Mouse (Mus musculus) WW6 (cell line): ENCODE measurements around the gene Rsg1.

Source experiments
- DNase-seq: peaks from one replicate; pipeline ENCODE4 v3.0.0-alpha.2; 2013; ENCODE audit warnings: low read depth, low spot score

Gene Rsg1

DNA sequence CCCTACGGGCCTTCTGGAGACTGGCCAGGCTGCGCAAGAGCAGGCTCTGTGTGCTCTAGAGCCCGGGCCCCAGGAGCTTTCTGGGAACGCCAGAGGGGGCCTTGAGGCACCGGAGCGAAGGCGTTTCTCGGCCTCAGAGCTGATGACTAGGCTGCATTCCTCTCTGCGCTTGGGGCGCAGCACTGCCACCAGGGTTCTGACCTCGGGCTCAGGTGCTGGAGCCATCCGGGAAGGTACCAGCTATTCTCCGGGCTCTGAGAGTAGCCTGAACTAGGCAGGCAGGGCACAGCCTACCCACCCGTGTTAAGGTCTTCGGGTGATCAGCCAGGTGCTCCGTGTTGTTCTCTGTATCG is 33.2 kb downstream of the Rsg1 start:
- no peak for DNase-seq

DNA sequence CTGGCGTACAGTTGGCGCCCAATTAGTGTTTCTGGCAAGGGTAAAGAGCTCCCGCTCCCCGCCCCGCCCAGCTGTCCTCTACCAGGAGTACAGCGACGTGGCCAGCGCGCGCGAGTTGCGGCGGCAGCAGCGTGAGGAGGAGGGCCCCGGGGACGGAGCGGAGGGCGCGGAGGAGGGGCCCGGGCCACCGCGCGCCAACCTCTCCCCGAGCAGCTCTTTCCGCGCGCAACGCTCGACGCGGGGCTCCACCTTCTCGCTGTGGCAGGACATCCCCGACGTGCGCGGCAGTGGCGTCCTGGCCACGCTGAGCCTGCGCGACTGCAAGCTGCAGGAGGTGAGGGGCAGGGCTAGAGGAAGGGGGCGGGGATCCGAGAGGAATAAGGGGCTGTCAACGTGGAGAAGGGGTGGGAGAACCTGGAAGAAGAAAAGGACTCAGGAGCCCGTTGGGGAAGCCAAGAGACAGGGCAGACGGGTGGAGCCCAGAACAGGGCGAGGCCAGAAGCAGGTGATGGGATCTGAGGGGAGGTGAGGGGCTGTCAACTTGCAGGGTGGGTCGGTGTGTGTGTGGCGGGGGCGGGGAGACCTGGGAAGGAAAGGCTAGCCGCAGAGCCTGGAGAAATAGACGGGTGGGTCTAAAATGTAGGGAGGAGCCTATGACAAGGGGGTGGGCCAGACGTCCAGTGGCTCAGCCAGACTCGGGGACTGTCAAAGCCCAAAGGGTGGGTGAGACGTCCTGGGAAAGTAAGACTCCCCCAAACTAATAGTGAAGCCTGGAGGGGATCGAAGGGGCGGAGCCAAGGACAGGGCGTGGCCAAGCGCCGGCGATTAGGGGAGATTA is 34.2 kb downstream of the Rsg1 start:
- no peak for DNase-seq

DNA sequence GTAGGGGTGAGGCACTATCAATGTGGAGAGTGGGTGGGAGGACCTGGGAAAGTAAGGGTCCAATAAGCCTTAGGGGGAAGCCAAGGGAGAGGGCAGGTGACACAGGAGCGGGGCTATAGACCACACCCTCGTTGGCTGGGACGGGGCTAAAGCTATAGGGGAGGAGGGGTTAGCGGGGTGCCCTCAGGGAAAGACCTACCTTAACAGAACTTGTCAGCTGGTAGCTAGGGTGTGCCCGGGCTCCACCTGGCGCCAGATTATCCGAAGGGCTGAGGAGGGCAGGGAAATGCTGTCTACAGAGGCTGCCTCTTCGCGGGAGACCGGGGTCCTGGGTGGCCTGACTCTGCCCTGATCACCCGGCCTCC is 34.8 kb downstream of the Rsg1 start:
- DNase-seq = no peak

DNA sequence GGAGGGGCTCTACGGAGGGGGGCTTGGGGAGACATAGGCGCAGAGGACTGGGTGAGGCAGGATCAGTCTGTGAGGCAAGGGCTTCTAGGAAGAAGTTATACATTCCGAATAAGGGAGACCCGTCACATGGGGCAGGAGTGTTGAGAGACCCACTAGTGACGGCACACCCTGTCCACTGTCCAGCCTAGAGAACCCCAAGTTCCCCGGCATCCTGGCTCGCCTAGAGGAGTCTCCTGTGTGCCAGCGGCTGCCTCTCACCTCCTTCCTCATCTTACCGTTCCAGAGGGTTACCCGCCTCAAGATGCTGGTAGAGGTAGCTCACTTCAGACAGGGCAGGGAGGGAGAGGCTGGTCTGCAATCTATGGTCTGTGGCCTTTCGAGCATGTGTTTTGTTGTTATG is 35.6 kb downstream of the Rsg1 start:
- DNase-seq = no peak

DNA sequence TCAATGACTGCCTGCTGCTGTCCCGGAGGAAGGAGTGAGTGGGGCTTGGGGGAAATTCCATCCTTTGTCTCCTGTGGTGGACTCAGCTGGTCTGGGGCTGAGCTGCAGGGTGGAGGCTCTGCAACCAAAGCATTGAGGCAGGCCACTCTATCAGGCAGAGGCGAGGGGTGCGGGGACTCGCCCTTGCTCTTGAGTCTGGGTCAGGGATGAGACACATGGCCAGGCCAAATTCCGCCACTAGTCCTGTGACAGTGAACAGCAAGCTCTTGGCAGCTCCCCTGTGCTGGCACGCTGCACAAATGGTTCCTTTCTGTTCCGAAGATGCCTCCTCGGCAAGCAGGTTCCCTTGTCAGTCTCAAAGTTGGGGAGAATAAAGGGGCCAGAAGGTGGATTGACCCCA is 37.3 kb downstream of the Rsg1 start:
- no peak for DNase-seq

DNA sequence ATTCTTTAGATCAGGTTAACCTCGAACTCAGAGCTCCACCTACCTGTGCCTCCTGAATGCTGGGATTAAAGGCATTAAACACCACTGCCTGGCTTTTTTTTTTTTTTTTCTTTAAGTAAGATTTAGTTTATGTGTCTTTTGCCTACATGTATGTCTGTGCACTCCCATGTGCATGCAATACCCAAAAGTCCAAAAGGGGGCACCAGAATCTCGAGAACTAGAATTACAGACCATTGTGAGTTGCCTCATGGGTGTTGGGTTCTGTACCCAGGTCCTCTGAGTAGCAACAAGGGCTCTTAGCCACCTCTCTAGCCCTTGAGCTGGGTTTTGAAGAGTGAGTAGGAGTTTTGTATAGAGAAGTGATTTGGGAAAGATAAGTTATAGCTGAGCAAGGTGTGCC is 38.9 kb downstream of the Rsg1 start:
- DNase-seq = no peak

DNA sequence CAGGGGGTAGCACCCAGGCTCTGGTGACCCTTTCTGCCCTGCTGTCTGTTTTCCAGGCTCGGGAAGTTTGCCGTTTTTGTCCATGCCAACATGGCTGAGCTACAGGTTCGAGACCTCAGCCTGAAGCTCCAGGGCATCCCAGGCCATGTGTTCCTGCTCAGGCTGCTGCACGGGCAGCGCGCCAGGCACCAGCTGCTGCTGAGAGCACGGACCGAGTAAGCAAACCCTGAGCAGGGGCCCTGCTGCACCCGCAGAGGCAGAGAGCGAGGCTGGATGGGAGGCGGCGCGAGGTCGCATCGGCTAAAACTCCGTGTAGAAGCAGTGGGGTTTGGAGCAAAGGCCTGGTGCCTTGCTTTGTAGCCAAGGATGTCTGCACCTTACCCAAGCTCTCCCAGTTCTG is 40.5 kb downstream of the Rsg1 start:
- DNase-seq = no peak

DNA sequence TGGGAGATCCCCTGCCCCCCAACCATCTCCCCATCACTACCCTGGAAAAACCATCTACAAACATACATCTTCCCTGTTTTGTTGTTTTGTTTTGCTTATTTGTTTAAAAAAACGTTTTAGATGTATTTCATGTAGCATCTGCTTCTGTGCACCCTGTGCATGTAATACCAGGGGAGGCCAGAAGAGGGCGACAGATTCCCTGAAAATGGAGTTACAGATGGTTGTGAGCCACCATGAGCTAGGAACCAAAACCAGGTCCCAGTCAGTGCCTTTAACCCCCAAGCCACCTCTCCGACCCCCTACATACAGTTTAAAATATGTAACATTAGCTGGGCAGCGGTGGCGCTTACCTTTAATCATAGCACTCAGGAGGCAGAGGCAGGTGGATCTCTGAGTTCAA is 43.7 kb downstream of the Rsg1 start:
- DNase-seq = no peak

DNA sequence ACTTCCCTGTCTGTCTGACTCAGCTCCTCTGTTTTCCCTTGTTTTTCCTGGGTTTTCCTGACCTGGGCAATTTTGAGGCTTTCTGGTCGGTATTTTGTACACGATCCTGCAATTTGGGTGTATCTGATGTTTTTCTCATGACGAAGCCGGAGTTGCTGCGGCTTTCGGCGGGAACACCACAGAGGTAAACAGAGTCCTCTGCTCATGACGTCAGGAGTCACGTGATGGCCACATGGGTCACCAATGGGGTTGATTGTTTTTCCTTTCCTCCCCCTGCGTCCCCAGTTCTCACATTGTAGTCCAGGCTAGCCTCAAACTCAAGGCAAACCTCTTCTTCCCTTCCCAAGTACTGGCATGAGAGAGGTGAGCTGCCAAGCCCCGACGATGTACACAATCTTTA is 45.7 kb downstream of the Rsg1 start:
- no peak for DNase-seq

DNA sequence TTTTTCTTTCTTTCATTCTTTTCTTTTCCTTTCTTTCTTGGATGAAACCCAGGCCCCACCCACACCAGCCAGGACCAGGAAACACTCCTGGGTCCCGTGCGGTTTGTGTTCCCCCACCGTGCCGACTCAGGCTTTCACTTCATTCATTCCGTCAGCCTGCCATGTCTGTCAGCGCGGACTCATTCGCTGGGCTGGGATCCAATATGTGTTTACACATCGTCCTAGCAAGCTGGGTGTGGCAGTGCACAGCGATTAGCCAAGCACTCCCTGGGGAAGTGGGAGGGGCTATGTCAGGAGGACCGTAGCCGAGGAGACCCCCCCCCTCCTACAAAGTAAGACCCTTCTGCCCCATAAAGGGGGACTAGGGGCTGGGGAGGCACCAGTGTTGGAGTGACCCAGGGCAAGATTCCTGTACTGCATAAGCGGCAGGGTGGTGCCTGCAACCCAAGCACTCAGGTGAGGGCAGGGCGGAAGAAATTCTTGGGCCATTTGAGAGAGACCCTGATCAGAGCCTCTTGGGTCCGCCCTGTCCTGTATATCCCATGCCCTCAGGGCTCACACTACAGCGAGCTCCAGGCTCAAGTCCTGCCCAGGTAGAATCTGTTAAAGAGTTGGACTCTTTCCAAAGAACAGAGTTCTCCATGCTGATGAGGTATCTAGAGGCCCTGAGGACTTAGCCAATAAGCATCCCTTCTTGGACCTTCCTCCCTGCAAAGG is 46.4 kb downstream of the Rsg1 start:
- DNase-seq = no peak

DNA sequence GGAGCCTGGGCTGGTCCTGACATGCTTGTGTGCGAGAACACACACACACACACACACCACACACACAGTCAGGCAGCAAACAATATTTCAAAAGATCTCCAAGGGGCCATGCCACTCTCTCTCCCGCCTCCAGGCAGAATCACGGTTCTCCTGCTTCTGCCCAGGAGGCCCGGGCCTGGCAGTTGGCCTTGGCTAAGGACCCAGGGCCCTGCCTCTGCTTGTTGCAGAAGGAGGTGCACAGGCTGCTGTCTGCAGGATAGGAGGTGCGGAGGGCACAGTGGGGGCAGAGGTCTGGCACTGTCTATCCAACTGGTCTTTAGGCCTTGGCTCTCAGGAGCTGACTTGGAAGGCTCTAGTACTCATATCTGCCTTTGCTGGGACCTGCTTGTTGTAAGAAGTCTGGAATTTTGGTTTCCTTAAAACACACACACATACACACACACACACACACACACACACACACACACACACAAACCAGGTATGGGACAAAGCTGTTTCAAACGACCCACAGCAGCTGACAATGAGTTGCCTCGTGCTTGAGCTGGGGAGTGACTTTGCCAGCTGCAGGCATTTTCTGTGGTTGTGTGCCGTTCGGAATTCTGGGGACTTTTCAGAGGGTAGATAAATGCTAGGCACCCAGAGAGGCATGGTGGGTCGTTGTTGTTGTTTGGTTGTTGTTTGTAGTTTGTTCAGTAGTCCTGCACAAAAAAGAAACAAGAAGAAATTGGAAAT is 49.3 kb downstream of the Rsg1 start:
- DNase-seq = no peak

DNA sequence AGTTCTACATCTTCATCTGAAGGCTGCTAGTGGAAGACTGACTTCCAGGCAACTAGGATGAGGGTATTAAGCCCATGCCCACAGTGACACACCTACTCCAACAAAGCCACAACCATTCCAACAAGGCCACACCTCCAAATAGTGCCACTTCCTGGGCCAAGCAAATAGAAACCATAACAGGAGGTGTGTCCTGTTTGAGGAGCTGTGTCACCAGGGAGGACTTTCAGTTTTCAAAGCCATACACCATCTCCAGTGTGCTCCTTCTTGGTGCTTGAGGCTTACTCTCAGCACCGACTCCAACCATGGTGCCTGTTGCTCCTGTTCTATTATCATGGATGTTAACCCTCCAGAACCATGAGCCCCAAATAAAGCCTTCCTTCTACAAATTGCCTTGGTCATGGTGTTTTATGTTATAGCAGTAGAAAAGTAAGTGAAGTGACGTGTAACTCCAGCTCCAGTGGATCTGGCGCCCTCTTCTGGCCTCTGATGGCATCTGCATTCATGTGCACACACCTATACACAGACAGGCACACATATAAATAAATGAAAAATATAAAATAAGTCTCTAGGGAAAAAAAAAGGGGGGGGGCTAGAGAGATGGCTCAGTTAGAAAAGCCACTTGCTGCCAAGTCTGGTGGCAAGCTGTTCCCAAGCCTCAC is 52.4 kb downstream of the Rsg1 start:
- DNase-seq = no peak

DNA sequence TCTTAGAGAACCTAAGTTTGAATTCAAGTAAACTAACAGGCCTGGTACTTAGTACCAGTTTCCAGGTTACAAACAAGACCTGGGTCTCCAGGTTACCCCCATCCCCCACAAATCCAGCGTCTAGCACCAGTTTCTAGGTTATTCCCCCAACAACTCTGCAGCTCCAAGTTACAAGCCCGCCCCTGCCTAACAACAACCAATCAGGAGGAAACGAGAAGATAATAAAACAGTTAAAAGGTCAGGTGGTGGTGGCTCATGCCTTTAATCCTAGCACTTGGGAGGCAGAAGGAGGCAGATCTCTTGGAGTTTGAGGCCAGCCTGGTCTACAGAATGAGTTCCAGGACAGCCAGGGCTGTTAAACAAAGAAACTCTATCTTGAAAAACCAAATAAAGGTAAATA is 53.5 kb downstream of the Rsg1 start:
- DNase-seq = no peak

DNA sequence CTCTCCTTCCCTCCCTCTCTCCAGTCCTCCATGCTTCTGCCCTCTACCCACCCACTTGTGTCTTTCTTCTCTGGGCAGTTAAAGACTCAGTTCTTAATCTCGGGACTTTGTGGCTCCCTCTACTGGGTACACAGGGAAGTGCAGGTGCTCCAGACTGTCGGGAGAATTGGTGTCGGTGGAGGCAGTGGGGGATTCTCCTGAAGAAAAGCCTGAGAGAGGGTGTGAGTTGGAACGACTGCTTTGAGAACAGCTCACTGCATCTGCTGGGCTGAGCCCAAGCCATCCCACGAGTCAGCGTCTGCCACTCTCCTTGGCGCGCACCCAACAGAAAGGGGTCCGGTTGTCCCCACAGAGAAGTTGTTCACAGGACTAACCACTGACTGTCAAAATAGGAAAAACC is 54.1 kb downstream of the Rsg1 start:
- peak; percentile 63 for DNase-seq

DNA sequence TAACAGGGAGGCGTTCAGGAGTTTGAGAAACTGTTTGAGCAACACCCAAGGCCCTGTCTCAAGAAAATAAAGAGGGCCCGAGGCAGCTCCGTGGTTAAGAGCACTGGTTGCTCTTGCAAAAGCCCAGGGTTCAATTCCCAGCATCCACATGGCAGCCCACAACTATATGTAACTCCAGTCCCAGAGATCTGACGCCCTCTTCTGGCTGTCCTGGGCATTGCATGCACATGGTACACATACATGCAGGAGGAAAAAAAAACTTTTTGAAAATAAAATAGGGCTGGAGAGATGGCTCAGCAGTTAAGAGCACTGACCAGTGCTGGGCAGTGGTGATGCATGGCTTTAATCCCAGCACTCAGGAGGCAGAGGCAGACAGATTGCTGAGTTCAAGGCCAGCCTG is 54.6 kb downstream of the Rsg1 start:
- DNase-seq = no peak

DNA sequence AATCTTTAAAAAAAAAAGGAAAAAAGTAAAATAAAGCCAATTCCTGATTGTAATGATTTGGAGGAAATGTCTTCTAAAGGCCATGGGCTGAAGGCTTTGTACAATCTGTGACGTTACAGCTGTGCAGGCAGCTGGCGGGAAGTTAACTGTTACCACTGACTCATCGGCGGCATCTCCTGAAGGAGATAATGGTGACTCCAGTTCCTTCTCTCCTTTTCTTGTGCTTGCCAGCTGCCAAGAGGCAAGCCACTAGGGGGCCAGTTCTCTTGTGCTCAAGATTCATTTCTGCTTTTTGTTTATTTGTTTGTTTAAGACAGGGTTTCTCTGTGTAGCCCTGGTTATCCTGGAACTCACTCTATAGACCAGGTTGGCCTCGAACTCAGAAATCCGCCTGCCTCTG is 55.3 kb downstream of the Rsg1 start:
- DNase-seq = no peak

DNA sequence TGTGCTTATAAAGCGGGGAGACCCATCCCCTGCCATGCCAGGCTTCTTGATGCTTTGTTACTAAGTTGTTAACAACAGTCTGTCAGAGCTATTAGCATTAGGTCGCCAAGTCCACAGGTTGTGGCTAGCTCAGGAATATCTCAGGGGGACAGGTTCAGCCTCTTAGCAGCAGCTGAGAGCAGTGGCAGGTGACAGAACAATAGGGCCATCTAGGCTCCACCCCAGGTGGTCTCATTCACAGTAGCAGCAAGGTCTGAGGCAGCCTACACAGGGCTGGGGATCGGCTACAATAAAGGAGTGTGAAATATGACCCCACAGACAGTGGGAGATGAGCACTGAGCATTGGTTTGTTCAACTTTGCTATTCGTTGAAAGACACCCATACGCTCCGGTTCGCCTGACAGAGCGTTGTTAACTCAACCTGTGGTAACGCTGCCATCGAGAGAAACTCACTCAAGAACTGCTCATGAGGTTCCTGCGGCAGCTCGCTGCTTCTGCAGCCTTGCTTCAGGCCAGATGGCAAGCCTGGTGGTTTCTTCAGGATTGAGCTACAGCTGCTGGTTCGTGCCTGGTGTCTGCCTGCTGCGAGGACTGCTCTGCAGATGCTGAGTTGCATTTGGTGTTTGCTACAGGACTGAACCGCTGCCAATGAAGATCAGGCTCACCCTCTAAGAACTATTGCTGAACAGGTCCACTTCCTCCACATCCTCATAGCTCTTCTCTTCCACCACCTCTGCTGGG is 56.6 kb downstream of the Rsg1 start:
- DNase-seq = peak; percentile 80

DNA sequence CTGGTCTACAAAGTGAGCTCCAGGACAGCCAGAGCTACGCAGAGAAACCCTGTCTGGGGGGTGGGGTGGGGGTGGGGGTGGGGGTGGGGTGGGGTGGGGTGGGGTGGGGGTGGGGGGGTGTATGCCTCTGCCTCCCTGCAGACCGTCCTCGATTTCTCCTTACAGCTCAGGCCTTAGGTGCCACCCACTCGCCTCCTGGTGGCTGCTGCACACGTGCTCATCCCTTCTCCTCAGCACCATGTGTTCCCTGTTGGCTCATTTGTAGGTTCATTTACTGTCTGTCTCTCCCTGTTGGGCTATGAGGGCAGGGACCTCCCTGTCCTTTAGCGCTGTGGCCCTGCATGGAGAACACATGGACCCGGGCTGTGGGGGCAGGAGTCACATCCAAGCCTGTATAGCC is 57.5 kb downstream of the Rsg1 start:
- no peak for DNase-seq

DNA sequence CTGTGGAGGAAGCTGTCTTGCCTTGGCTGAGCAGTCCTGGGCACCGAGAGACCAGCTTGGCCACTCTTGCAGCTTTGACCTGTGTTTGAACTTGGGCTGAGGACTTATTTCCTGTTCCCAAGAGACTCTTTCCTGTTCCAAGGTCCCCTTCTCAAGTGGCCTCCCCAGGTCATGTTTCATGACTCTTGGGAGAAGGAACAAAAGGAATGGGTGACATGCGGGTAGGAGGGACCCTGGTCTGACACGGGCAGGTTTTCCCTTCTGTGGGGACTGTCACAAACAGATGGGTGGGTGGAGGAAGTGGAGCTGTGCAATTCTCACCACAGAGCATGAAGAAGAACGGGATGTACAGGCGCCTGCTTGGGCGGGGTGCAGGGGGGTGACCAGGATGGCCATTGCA is 58.0 kb downstream of the Rsg1 start:
- no peak for DNase-seq

DNA sequence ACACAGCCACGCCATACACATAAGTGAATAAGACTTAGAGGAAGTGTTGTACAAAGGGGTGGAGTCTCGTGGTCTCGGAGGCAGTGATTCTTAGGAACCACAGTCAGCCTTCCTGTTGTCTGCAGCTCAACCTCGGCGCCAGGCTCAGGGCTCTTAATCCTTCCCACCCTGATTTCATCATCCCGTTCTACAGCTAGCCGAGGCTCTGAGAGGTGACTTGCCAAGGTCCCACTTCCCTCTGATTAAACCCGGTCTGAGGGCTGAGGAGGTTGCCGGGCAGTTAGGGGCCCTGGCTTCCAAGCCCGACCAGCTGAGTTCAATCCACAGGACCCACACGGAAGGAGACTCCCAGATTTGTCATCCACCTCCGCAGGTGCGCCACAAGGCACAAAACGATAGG is 59.1 kb downstream of the Rsg1 start:
- DNase-seq = no peak

DNA sequence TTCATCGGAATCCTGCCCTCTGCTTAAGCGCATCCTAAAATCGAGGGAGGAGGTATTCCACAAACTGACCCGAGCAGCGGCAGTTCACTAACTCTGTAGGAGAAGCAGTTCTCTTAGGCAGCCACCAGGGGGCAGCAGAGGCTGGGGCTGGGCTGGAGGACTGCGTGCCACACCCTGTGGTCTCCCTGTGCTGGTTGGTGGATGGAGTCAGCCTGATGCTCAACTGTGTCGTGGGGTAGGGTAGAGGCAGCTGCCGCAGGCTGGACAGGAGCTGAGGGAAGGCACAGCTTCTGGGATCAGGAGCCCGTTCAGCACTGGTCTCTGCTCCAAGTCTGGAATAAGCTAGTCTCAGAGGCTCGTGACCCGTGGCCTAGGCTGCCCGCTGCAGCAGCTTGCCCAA is 59.5 kb downstream of the Rsg1 start:
- peak; percentile 82 for DNase-seq
